Mouse (Mus musculus): ENCODE measurements at regions not wholly inside any gene's neighbourhood (a gene's known extent, or its start where the extent isn't known, plus 50 kb on each side); places are given as distances from the start of the nearest gene placed in this dataset.

DNA sequence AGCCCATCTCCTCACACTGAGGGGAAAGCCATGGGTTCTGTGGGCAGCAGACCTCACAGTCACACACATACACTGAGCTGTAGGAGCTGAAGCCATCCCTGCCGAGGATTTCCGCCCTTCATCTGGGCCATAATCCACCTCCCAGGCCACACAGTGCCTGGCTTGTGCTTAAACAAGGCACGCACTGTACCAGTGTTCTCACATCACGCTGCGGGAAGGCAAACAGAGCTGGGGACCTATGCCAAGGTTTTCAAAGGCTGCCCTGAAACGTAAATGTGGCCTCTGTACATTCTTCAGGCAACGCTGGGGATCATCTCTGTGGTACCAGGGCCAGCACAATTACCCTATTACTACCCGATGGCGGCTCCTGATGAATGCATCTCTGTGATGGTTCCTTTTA lies 627.6 kb downstream of the Insc start:
- Histone ChIP-seq H3K4me1 (replicated peaks; ENCODE audit: control insufficient read depth, insufficient read depth, low read length) (peaks cover 6% of the 10 kb centered on the region), H3K27me3 (replicated peaks; ENCODE audit: control insufficient read depth, insufficient read depth, low read length) (no peaks in the 10 kb centered on the region), H3K4me2 (ENCODE audit: low read length) (no peak overlapping the region), H3K27ac (ENCODE audit: low read length) (peak overlapping the region; percentile 33), H3K9me3 (ENCODE audit: control insufficient read depth, low read length) (no peaks in the 10 kb centered on the region), H3K4me3 (replicated peaks; ENCODE audit: low read length) (no peak overlapping the region), H3K36me3 (ENCODE audit: control insufficient read depth, insufficient read depth) (no peaks in the 10 kb centered on the region), H3K9ac (replicated peaks; ENCODE audit: low read depth, low read length) (0 out of 2 replicates have a peak overlapping the region, but pooled peaks have one; percentile 9)
- peak; percentile 87 for ATAC-seq
- 20% methylated on average over 9 of the region's 9 CpGs for WGBS

DNA sequence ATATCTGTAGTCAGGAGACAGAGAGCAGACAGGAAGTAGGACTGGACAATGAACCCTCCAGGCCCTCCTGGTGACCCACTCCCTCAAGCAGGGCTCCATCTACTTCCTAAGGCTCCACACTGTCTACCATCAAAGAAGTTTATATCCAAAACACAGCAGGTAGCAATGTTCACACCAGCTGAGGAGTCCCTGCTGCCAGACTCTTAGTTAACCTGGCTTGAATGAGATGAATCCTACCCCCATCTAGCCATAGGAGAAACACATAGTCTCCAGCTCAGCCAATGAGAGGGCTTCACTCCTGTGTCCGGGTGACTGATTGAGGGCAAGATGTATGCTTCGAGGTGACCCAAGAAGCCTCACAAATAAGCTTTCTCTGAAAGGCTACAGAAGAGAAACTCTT lies 629.4 kb downstream of the Insc start:
- peaks cover 6% of the 10 kb centered on the region; the same call in 1 of the 2 replicates for H3K4me1 ChIP-seq (replicated peaks; ENCODE audit: control insufficient read depth, insufficient read depth, low read length)
- no peaks in the 10 kb centered on the region for H3K9me3 ChIP-seq (ENCODE audit: control insufficient read depth, low read length)
- no peak overlapping the region for H3K27ac ChIP-seq (ENCODE audit: low read length)
- H3K4me2 ChIP-seq (ENCODE audit: low read length) = no peak overlapping the region
- H3K36me3 ChIP-seq (ENCODE audit: control insufficient read depth, insufficient read depth) = no peaks in the 10 kb centered on the region
- H3K27me3 ChIP-seq (replicated peaks; ENCODE audit: control insufficient read depth, insufficient read depth, low read length) = no peaks in the 10 kb centered on the region
- no peak for ATAC-seq
- H3K4me3 ChIP-seq (replicated peaks; ENCODE audit: low read length) = no peak overlapping the region
- no peak overlapping the region for H3K9ac ChIP-seq (replicated peaks; ENCODE audit: low read depth, low read length)
- WGBS = 90% methylated on average over 2 of the region's 2 CpGs

DNA sequence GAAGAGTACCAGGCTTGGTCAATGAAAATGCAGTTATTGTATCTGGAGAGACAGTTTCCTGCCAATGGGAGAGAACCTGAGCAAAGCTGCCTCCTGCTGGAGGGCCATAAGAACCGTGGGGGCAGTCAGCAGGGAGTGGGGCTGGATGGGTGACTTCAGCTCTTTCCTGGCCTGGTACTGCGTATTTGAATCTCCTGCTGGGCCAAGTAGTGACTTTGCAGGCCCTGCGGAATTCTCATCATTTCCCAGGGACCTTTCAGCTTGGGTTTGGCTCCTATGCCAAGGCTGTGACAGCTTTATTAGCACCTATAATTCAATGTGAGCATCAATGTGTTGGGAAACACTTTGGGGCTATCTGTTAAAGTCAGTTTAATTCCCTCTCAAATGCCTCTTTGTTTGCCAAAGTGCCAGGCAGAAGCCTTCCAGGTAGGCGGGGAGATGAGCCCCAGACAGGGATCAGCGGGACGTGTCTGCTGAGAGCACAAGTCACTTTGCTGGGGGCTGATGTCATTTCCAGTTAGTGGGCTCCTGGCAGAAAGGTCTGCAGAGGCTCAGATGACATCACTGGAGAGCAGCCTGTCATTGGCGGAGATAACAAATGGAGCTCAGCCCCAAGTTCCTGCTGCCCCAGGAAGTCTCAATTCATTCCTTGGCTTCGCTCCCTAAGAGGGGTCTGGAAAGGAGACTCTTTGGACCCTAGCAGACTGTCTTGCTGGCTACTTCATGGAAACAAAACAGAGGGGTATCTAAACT lies 630.5 kb downstream of the Insc start:
- no peak overlapping the region for H3K27ac ChIP-seq (ENCODE audit: low read length)
- no peaks in the 10 kb centered on the region for H3K9me3 ChIP-seq (ENCODE audit: control insufficient read depth, low read length)
- H3K4me2 ChIP-seq (ENCODE audit: low read length) = no peak overlapping the region
- no peak overlapping the region for H3K4me3 ChIP-seq (replicated peaks; ENCODE audit: low read length)
- H3K4me1 ChIP-seq (replicated peaks; ENCODE audit: control insufficient read depth, insufficient read depth, low read length) = peaks cover 6% of the 10 kb centered on the region; the same call in 1 of the 2 replicates
- no peak for ATAC-seq
- WGBS = 78% methylated on average over 8 of the region's 8 CpGs
- H3K36me3 ChIP-seq (ENCODE audit: control insufficient read depth, insufficient read depth) = no peaks in the 10 kb centered on the region
- H3K9ac ChIP-seq (replicated peaks; ENCODE audit: low read depth, low read length) = no peak overlapping the region
- H3K27me3 ChIP-seq (replicated peaks; ENCODE audit: control insufficient read depth, insufficient read depth, low read length) = no peaks in the 10 kb centered on the region

DNA sequence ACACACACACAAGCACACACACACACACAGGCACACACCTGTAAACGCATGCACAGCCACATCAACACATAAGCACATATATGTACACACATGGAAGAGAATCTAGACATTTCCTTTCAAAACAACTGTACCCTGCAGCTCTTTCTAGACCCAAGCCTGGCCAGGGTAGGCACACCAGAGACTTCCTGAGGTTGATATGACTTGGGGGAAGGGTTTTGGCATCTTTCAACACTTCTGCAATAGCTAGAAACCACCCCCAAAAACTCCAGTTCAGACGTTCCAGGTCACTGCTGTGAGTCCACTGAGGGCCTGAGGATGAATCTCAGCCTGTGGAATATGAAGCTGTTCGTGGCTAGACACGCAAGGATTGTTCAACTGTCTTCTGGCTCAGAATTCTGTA lies 632.6 kb downstream of the Insc start:
- Histone ChIP-seq H3K4me1 (replicated peaks; ENCODE audit: control insufficient read depth, insufficient read depth, low read length) (peaks cover 7% of the 10 kb centered on the region), H3K27me3 (replicated peaks; ENCODE audit: control insufficient read depth, insufficient read depth, low read length) (no peaks in the 10 kb centered on the region), H3K9ac (replicated peaks; ENCODE audit: low read depth, low read length) (no peak overlapping the region), H3K4me2 (ENCODE audit: low read length) (no peak overlapping the region), H3K27ac (ENCODE audit: low read length) (no peak overlapping the region), H3K36me3 (ENCODE audit: control insufficient read depth, insufficient read depth) (no peaks in the 10 kb centered on the region), H3K4me3 (replicated peaks; ENCODE audit: low read length) (no peak overlapping the region), H3K9me3 (ENCODE audit: control insufficient read depth, low read length) (no peaks in the 10 kb centered on the region)
- 90% methylated on average over 4 of the region's 4 CpGs for WGBS
- no peak for ATAC-seq

DNA sequence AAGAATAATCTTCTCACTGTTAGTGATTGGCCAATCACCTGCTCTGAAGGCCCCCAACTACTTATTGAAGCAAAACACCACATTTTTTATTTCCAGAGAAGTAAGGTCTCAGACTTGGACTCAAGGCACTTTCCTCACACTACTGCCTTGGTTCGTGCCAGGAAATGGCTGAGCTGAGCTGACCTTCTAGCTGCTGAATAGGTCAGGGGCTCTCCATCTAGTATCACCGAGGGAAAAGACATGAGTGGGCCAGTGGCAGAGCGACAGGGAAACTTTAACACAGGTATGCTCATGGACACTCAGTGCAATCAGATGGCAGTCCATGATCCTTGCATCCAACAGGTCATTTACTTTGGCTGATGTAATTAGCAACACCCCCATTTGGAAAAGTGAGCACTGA lies 635.3 kb downstream of the Insc start:
- ATAC-seq = no peak
- WGBS = 86% methylated on average over 3 of the region's 3 CpGs
- H3K4me2 ChIP-seq (ENCODE audit: low read length) = no peak overlapping the region

DNA sequence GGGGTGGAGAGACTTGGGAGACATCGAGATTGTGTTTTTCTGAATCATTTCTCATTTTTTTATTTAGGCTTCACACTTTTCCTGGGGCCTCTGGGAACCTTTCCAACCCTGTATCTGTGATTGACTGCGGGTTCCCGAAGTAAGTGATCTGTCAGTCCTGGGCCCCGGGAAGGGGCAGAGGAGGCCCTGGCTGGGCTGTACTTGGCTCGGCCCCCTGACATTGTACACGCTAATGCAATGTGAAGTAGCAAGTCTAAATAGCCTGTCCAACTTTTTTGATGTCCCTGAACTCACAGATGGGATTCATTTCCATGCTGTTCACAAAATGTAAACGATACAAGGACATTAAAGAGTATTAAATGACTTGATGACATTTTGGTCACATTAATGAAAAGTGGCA lies 636.1 kb downstream of the Insc start:
- Histone ChIP-seq H3K27ac (ENCODE audit: low read length) (no peak overlapping the region), H3K27me3 (replicated peaks; ENCODE audit: control insufficient read depth, insufficient read depth, low read length) (no peaks in the 10 kb centered on the region), H3K36me3 (ENCODE audit: control insufficient read depth, insufficient read depth) (no peaks in the 10 kb centered on the region), H3K4me3 (replicated peaks; ENCODE audit: low read length) (no peak overlapping the region), H3K4me1 (replicated peaks; ENCODE audit: control insufficient read depth, insufficient read depth, low read length) (peaks cover 11% of the 10 kb centered on the region), H3K4me2 (ENCODE audit: low read length) (no peak overlapping the region), H3K9me3 (ENCODE audit: control insufficient read depth, low read length) (no peaks in the 10 kb centered on the region), H3K9ac (replicated peaks; ENCODE audit: low read depth, low read length) (no peak overlapping the region)
- 38% methylated on average over 7 of the region's 7 CpGs for WGBS
- no peak for ATAC-seq

More for the DNA sequence above, 635.3 kb downstream of the Insc start:
- no peak overlapping the region for H3K27ac ChIP-seq (ENCODE audit: low read length)
- no peaks in the 10 kb centered on the region for H3K36me3 ChIP-seq (ENCODE audit: control insufficient read depth, insufficient read depth)
- no peak overlapping the region for H3K9ac ChIP-seq (replicated peaks; ENCODE audit: low read depth, low read length)
- no peaks in the 10 kb centered on the region for H3K9me3 ChIP-seq (ENCODE audit: control insufficient read depth, low read length)
- peaks cover 11% of the 10 kb centered on the region for H3K4me1 ChIP-seq (replicated peaks; ENCODE audit: control insufficient read depth, insufficient read depth, low read length)
- no peaks in the 10 kb centered on the region for H3K27me3 ChIP-seq (replicated peaks; ENCODE audit: control insufficient read depth, insufficient read depth, low read length)
- H3K4me3 ChIP-seq (replicated peaks; ENCODE audit: low read length) = no peak overlapping the region

DNA sequence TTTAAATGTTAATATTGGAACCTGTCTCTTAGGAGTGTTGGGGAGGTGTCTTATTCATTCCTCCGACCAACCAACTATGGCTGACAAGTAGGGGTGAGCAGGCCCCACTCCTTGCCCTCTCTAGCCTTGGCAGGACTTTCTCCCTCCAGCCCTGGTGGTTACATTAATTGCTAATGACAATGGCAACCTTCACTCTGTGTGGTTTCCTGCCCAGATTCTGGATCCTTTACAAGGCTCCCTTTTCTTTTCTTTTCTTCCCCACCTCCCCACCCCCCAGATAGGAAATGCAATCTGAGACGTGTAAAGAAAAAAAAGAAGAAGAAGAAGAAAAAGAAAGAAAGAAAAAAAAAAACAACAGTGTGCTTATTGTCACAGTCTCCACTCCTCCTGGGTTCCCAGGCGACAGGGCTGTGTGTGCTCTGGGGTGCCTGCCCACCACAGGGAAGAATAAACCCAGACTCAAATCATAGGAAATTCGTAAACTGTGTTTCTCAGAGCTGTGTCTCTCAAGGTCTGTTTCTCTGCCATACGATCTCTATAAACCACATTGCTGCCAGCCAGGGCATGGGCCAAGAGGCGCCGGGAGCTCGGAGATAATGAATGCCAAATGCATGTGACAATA lies 637.6 kb downstream of the Insc start:
- WGBS = 20% methylated on average over 8 of the region's 8 CpGs
- H3K27ac ChIP-seq (ENCODE audit: low read length) = no peak overlapping the region
- H3K36me3 ChIP-seq (ENCODE audit: control insufficient read depth, insufficient read depth) = no peaks in the 10 kb centered on the region
- no peaks in the 10 kb centered on the region for H3K9me3 ChIP-seq (ENCODE audit: control insufficient read depth, low read length)
- H3K4me2 ChIP-seq (ENCODE audit: low read length) = no peak overlapping the region
- H3K9ac ChIP-seq (replicated peaks; ENCODE audit: low read depth, low read length) = no peak overlapping the region
- peaks cover 11% of the 10 kb centered on the region for H3K4me1 ChIP-seq (replicated peaks; ENCODE audit: control insufficient read depth, insufficient read depth, low read length)
- H3K27me3 ChIP-seq (replicated peaks; ENCODE audit: control insufficient read depth, insufficient read depth, low read length) = no peaks in the 10 kb centered on the region
- no peak overlapping the region for H3K4me3 ChIP-seq (replicated peaks; ENCODE audit: low read length)
- ATAC-seq = peak; percentile 49; the same call in 1 of the 2 replicates

DNA sequence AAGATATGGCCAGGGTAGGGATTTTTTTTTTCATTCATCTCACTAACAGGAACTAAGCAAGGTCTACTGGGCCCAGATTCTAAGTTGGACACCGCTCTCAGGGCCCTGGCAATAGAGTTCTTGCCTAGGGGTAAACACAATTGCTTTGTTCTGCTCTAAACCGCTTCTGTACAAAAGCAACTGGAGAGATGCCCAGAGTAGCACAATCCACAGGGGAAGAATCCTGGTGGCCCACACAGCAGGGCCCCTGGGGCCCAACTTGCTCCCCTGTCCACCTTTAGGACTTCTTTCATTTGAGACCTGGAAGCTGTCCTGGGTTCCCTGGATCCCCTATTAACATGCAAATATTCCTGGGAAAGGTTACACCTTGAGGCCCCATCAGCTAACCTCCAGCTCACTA lies 639.4 kb downstream of the Insc start:
- H3K4me3 ChIP-seq (replicated peaks; ENCODE audit: low read length) = no peak overlapping the region
- H3K36me3 ChIP-seq (ENCODE audit: control insufficient read depth, insufficient read depth) = no peaks in the 10 kb centered on the region
- no peaks in the 10 kb centered on the region for H3K27me3 ChIP-seq (replicated peaks; ENCODE audit: control insufficient read depth, insufficient read depth, low read length)
- ATAC-seq = no peak
- H3K4me1 ChIP-seq (replicated peaks; ENCODE audit: control insufficient read depth, insufficient read depth, low read length) = peaks cover 11% of the 10 kb centered on the region
- no peak overlapping the region for H3K4me2 ChIP-seq (ENCODE audit: low read length)
- no peaks in the 10 kb centered on the region for H3K9me3 ChIP-seq (ENCODE audit: control insufficient read depth, low read length)
- no peak overlapping the region for H3K9ac ChIP-seq (replicated peaks; ENCODE audit: low read depth, low read length)
- 2% methylated on average over 2 of the region's 2 CpGs for WGBS
- no peak overlapping the region; the same call in 1 of the 2 replicates for H3K27ac ChIP-seq (ENCODE audit: low read length)

DNA sequence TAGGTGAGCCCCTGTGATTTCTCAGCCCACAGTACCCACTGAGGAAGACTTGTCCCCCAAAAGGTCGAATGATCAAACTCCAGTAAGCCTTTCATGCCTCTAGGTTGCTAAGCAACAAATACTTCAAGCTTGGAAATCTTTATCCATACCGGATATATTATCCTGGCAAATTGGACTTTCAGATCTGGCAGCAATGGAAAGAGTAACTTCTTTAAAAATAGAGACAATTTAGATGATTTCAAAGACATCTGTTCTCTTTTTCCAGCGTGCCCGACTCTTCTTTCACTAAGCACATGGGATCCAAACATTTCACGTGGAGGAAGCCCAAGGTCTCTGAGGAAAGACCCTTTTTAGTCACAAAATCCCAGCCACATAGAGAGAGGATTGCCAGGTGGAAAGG lies 645.4 kb downstream of the Insc start:
- WGBS = 43% methylated on average over 5 of the region's 5 CpGs
- ATAC-seq = no peak
- Histone ChIP-seq H3K4me1 (replicated peaks; ENCODE audit: control insufficient read depth, insufficient read depth, low read length) (no peaks in the 10 kb centered on the region), H3K9me3 (ENCODE audit: control insufficient read depth, low read length) (no peaks in the 10 kb centered on the region), H3K27ac (ENCODE audit: low read length) (no peak overlapping the region), H3K4me3 (replicated peaks; ENCODE audit: low read length) (no peak overlapping the region), H3K27me3 (replicated peaks; ENCODE audit: control insufficient read depth, insufficient read depth, low read length) (no peaks in the 10 kb centered on the region), H3K4me2 (ENCODE audit: low read length) (no peak overlapping the region), H3K36me3 (ENCODE audit: control insufficient read depth, insufficient read depth) (no peaks in the 10 kb centered on the region), H3K9ac (replicated peaks; ENCODE audit: low read depth, low read length) (no peak overlapping the region)

Measured in forebrain, embryonic 16.5 days (tissue).